Mouse (Mus musculus) B cell, adult (primary cell): Measurements from ENCODE around the gene Clip4. TPM values are rescaled to one million over a fixed set of nuclear protein-coding genes. Genes with fewer than 3 reads are reported as not detected.

ENCODE experiments used
- total RNA-seq: library from RNA; stranded (reverse); gene quantifications from 4 replicates; pipeline ENCODE4 v1.2.4, GENCODE M21; 2023; ENCODE audit not compliant: inconsistent age

The Clip4 gene
- total RNA-seq = not detected in 4 replicates

DNA sequence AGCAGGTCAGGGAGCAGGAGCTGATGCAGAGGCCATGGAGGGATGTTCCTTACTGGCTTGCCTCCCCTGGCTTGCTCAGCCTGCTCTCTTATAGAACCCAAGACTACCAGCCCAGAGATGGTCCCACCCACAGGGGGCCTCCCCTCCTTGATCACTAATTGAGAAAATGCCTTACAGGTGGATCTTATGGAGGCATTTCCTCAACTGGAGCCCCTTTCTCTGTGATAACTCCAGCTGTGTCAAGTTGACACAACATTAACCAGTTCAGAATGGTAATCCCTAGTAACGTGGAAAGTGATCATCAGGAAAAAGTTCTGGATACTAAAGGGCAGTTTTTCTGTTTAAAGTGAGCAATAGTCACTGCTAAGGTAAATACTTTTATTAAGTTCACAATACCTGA, at the start of gene Clip4:
Clip4 (plus strand) TSS at position 301 of the 400 bp plus-strand sequence.

DNA sequence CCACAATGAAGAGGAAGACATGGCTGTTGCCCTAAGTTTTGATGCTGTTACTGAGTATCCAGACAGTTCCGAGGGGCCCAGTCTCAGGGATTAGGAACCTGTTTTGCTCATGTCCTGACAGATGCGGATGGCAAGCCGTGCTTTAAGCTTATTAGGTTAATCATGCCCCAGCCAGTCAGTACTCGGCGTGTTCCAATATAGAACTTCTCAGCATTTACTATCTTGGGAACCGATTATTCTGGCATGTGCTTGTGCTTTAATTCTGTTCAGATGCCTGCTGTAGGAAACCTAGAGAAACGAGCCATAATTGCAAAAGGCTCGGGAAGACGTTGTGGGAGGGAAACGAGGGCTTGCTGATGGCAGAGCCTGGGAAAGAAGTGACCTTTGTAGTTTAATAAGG, 15.4 kb upstream of the Clip4 start, which contains the start of gene Pcare:
Pcare (minus strand) TSS at position 64 of the 400 bp plus-strand sequence.

Other genes starting within 250 kb of the Clip4 start
- 10.1 to 15.7 TPM (median 11.1 TPM) in 4 replicates for gene Ndc80, start 241.6 kb upstream of the Clip4 start, total RNA-seq
- 0.58 TPM in 1 of 4 replicates, not detected in the others for gene Spdya, start 216.4 kb upstream of the Clip4 start, total RNA-seq
- 126 to 151 TPM (median 140 TPM) in 4 replicates for gene Wdr43, start 152.6 kb upstream of the Clip4 start, total RNA-seq
- not detected in 4 replicates for gene Togaram2, start 95.2 kb upstream of the Clip4 start, total RNA-seq
- gene Pcare, start 15.6 kb upstream of the Clip4 start, total RNA-seq = not detected in 4 replicates